Mouse (Mus musculus) CH12.LX (cell line): ENCODE results near the gene Trim44. TPM values are rescaled to one million over a fixed set of nuclear protein-coding genes. Genes with fewer than 3 reads are reported as not detected.

Source experiments
- DNase-seq: peaks from one replicate; pipeline ENCODE4 v3.0.0-alpha.2; 2013; ENCODE audit errors: extremely low read depth
- H3K27ac ChIP-seq: 2 replicates; pipeline ENCODE4 v1.5.1; 2012; ENCODE audit warnings: low read depth, mild to moderate bottlenecking, control low read depth, moderate library complexity; ENCODE audit not compliant: insufficient read depth
- H3K27me3 ChIP-seq: replicated peaks from 2 replicates; pipeline ENCODE3; 2012; ENCODE audit warnings: inconsistent platforms
- H3K36me3 ChIP-seq, 2 experiments: replicated peaks in 1 of 2; 2 replicates each; pipeline versions ENCODE3 to v1.6.1; 2012; ENCODE audit warnings: inconsistent platforms in 1 of 2, low read length in 1 of 2, mild to moderate bottlenecking in 1 of 2, mixed read lengths in 1 of 2, moderate library complexity in 1 of 2; ENCODE audit not compliant: control insufficient read depth in 1 of 2, insufficient read depth in 1 of 2
- H3K4me1 ChIP-seq, 2 experiments: 2 replicates each; pipeline ENCODE4 v1.6.1; 2012; ENCODE audit warnings: inconsistent platforms in 1 of 2, moderate library complexity in 1 of 2; ENCODE audit not compliant: insufficient read depth in 2 of 2, control insufficient read depth in 1 of 2
- H3K4me2 ChIP-seq: 2 replicates; pipeline ENCODE4 v1.6.1; 2012; ENCODE audit warnings: low read depth, mild to moderate bottlenecking, control low read depth; ENCODE audit not compliant: poor library complexity, insufficient read depth, severe bottlenecking
- H3K4me3 ChIP-seq, 3 experiments: fragments of 150-350 bp in 1 of 3; sonication (generic) in 1 of 3; replicated peaks in 1 of 3; 2 replicates each; pipeline versions ENCODE3 to v1.5.1; 2011 to 2012; ENCODE audit warnings: low read depth in 2 of 3, low read length in 2 of 3, mild to moderate bottlenecking in 2 of 3, moderate library complexity in 2 of 3, control low read depth in 1 of 3, improper control_type of control experiment in 1 of 3, inconsistent platforms in 1 of 3, mixed read lengths in 1 of 3; ENCODE audit not compliant: poor library complexity in 1 of 3
- H3K79me2 ChIP-seq: replicated peaks from 2 replicates; pipeline ENCODE4 v1.6.1; 2012; ENCODE audit warnings: mild to moderate bottlenecking, moderate library complexity; ENCODE audit not compliant: control insufficient read depth, poor library complexity, insufficient read depth, severe bottlenecking; ENCODE audit errors: extremely low read depth
- H3K9ac ChIP-seq: 2 replicates; pipeline ENCODE4 v1.6.1; 2012; ENCODE audit warnings: low read depth, mild to moderate bottlenecking, control low read depth, moderate library complexity; ENCODE audit not compliant: insufficient read depth
- H3K9me3 ChIP-seq: replicated peaks from 2 replicates; pipeline ENCODE3; 2012; ENCODE audit warnings: low read length, inconsistent platforms, mixed read lengths
- CHD1 ChIP-seq: IDR thresholded peaks from 2 replicates; pipeline ENCODE4 v1.6.1; 2012; ENCODE audit warnings: low read depth, low read length, improper control_type of control experiment, inconsistent platforms
- CHD2 ChIP-seq: IDR thresholded peaks from 2 replicates; pipeline ENCODE4 v1.6.1; 2011; ENCODE audit warnings: low read length, improper control_type of control experiment
- E2F4 ChIP-seq: IDR thresholded peaks from 2 replicates; pipeline ENCODE4 v1.6.1; 2011; ENCODE audit warnings: low read depth, low read length, improper control_type of control experiment; ENCODE audit not compliant: insufficient replicate concordance
- ETS1 ChIP-seq: conservative IDR thresholded peaks from 2 replicates; pipeline ENCODE4 v1.6.1; 2012; ENCODE audit warnings: low read depth, mild to moderate bottlenecking, inconsistent platforms, low read length, improper control_type of control experiment, moderate library complexity
- HCFC1 ChIP-seq: IDR thresholded peaks from 2 replicates; pipeline ENCODE4 v1.6.1; 2012; ENCODE audit warnings: low read depth, mild to moderate bottlenecking, inconsistent platforms, low read length, improper control_type of control experiment
- JUN ChIP-seq: IDR thresholded peaks from 2 replicates; pipeline ENCODE4 v1.6.1; 2011; ENCODE audit warnings: low read depth, mild to moderate bottlenecking, low read length, improper control_type of control experiment, moderate library complexity; ENCODE audit not compliant: insufficient read depth
- JUND ChIP-seq: conservative IDR thresholded peaks from 2 replicates; pipeline ENCODE4 v1.6.1; 2011; ENCODE audit warnings: low read depth, low read length, improper control_type of control experiment
- KAT2A ChIP-seq: IDR thresholded peaks from 2 replicates; pipeline ENCODE4 v1.6.1; 2012; ENCODE audit warnings: low read length, improper control_type of control experiment, inconsistent platforms; ENCODE audit not compliant: insufficient replicate concordance
- MAX ChIP-seq: IDR thresholded peaks from 2 replicates; pipeline ENCODE4 v1.6.1; 2011; ENCODE audit warnings: low read length, improper control_type of control experiment
- MYC ChIP-seq: IDR thresholded peaks from 2 replicates; pipeline ENCODE4 v1.6.1; 2011; ENCODE audit warnings: low read depth, mild to moderate bottlenecking, improper control_type of control experiment, low read length
- NELFE ChIP-seq: IDR thresholded peaks from 2 replicates; pipeline ENCODE4 v1.6.1; 2011; ENCODE audit warnings: low read depth, low read length, improper control_type of control experiment
- POLR2A ChIP-seq: IDR thresholded peaks from 2 replicates; pipeline ENCODE4 v1.6.1; 2011; ENCODE audit warnings: low read depth, mild to moderate bottlenecking, improper control_type of control experiment, low read length
- POLR2AphosphoS2 ChIP-seq: IDR thresholded peaks from 2 replicates; pipeline ENCODE4 v1.6.1; 2011; ENCODE audit warnings: low read depth, low read length, improper control_type of control experiment
- RAD21 ChIP-seq: IDR thresholded peaks from 2 replicates; pipeline ENCODE4 v1.6.1; 2011; ENCODE audit warnings: low read depth, mild to moderate bottlenecking, low read length, improper control_type of control experiment, moderate library complexity
- RCOR1 ChIP-seq: conservative IDR thresholded peaks from 2 replicates; pipeline ENCODE4 v1.6.1; 2012; ENCODE audit warnings: low read depth, mild to moderate bottlenecking, inconsistent platforms, low read length, improper control_type of control experiment
- SIN3A ChIP-seq: IDR thresholded peaks from 2 replicates; pipeline ENCODE4 v1.6.1; 2012; ENCODE audit warnings: low read length, improper control_type of control experiment, inconsistent platforms
- UBTF ChIP-seq: IDR thresholded peaks from 2 replicates; pipeline ENCODE4 v1.6.1; 2012; ENCODE audit warnings: low read depth, mild to moderate bottlenecking, inconsistent platforms, low read length, improper control_type of control experiment, moderate library complexity
- USF1 ChIP-seq: IDR thresholded peaks from 2 replicates; pipeline ENCODE4 v1.6.1; 2014; ENCODE audit warnings: low read depth, mild to moderate bottlenecking, inconsistent platforms, low read length, improper control_type of control experiment
- ZC3H11A ChIP-seq: IDR thresholded peaks from 2 replicates; pipeline ENCODE4 v1.6.1; 2012; ENCODE audit warnings: low read depth, mild to moderate bottlenecking, inconsistent platforms, low read length, improper control_type of control experiment
- ZMIZ1 ChIP-seq: IDR thresholded peaks from 2 replicates; pipeline ENCODE4 v1.6.1; 2012; ENCODE audit warnings: low read depth, mild to moderate bottlenecking, inconsistent platforms, low read length, improper control_type of control experiment
- ZNF384 ChIP-seq: IDR thresholded peaks from 2 replicates; pipeline ENCODE4 v1.6.1; 2012; ENCODE audit warnings: low read depth, low read length, improper control_type of control experiment, inconsistent platforms
- dilution Hi-C: fragments of 300-500 bp; cut with MboI; formaldehyde crosslinking; loops from 2 replicates; pipeline ENCODE4 v1.14.3; 2020; ENCODE audit warnings: low sequenced_read_pairs; ENCODE audit not compliant: extremely low pct_unique_long_range_greater_than_20kb, extremely low pct_ligation_motif_present
- in situ Hi-C: fragments of 300-500 bp; cut with MboI; formaldehyde crosslinking; loops from 3 replicates; pipeline ENCODE4 v1.14.3; 2019; ENCODE audit warnings: low sequenced_read_pairs, low pct_ligation_motif_present, low pct_unique_long_range_greater_than_20kb, mixed read lengths
- polyA plus RNA-seq: library from polyadenylated mRNA; unstranded; fragments of >175 nt; gene quantifications from 2 replicates; pipeline ENCODE4 v1.2.1, GENCODE M21; 2012; ENCODE audit warnings: low read depth; ENCODE audit not compliant: insufficient read length
- total RNA-seq, 2 experiments: library from RNA; depleted of rRNA; stranded (reverse); fragments of 300-350 nt in 1 of 2; fragments of >200 nt in 1 of 2; gene quantifications; 2 replicates each; pipeline ENCODE4 v1.2.3; 2012 to 2014

Gene Trim44
- total and polyA plus RNA-seq, 3 experiments, result 22.7 to 77.5 (median 28.0) TPM

DNA sequence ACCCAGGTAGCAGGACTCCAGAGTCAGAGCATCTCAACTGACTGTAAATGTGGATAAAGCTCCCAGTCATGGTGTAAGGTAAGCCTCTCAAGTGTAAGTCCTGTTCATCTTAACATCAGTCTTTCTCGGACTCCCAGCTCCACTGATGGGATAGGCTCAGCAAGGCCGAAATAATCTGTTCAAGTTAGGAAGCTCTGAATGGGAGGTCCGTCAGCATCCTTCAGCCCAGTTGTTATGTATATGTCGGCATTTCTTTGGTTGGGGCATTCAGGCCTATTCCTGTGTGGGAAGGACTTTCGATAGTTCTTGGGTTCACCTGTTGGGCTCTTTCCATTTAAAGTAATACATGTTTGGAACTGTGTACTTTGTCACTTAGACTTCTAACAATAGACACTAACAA, 3.6 kb downstream of the Trim44 start:
- Histone ChIP-seq H3K4me3 (no peak overlapping the region), H3K27ac (no peak overlapping the region), H3K27me3 (no peaks in the 10 kb centered on the region), H3K79me2 (peaks cover 13% of the 10 kb centered on the region), H3K4me1 (peaks cover 12 to 17% of the 10 kb centered on the region in 2 experiments), H3K4me2 (no peak overlapping the region), H3K9me3 (no peaks in the 10 kb centered on the region), H3K36me3 (no peaks in the 10 kb centered on the region), H3K9ac (no peak overlapping the region)
- dilution Hi-C loops, result no loop called here
- DNase-seq, result no peak
- in situ Hi-C loops, result no loop called here
- TF ChIP-seq POLR2A, result no peak
- no peak for TF ChIP-seq CHD1
- TF ChIP-seq MAX, result no peak
- no peak for TF ChIP-seq E2F4
- no peak for TF ChIP-seq NELFE
- TF ChIP-seq MYC, result no peak
- TF ChIP-seq KAT2A, result no peak
- no peak for TF ChIP-seq SIN3A
- TF ChIP-seq JUN, result no peak
- no peak for TF ChIP-seq ZC3H11A
- TF ChIP-seq JUND, result no peak
- no peak for TF ChIP-seq ETS1
- TF ChIP-seq CHD2, result no peak
- no peak for TF ChIP-seq HCFC1
- no peak for TF ChIP-seq ZMIZ1
- TF ChIP-seq RAD21, result no peak

DNA sequence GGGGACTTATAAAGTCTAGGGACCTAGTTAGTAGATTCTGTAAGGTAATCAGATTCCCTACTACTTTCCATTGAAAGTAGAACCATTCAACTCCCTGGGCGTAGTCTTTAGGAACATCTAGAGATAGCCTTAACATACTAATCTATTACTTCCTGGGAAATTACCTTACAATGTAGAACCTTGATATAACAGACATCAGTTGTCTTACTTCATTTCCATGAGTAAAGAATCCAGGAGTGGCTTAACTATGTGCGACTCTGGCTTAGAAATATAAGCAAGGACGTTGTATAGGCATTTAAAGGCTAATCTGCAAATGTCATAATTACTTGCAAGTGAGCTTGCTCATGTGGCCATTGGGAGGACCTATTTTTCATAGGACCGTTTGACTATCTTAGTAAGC, 4.3 kb downstream of the Trim44 start:
- no peak overlapping the region for H3K27ac ChIP-seq
- in situ Hi-C loops, result no loop called here
- no peaks in the 10 kb centered on the region for H3K27me3 ChIP-seq
- H3K4me3 ChIP-seq, result no peak overlapping the region
- DNase-seq, result no peak
- TF ChIP-seq POLR2A (no peak), ZC3H11A (no peak), RCOR1 (no peak), ZNF384 (no peak), UBTF (no peak), POLR2AphosphoS2 (no peak), USF1 (no peak), CHD2 (no peak)
- TF ChIP-seq, all 38 proteins: peak for 0
- no peaks in the 10 kb centered on the region for H3K9me3 ChIP-seq
- H3K4me2 ChIP-seq, result no peak overlapping the region
- peaks cover 15% of the 10 kb centered on the region for H3K79me2 ChIP-seq
- dilution Hi-C loops, result no loop called here
- no peak overlapping the region for H3K9ac ChIP-seq
- peaks cover 12 to 17% of the 10 kb centered on the region in 2 experiments for H3K4me1 ChIP-seq
- no peaks in the 10 kb centered on the region for H3K36me3 ChIP-seq
